Mouse (Mus musculus) liver, embryonic 13.5 days (tissue): ENCODE measurements around the gene Faap20. TPM values are rescaled to one million over a fixed set of nuclear protein-coding genes. Genes with fewer than 3 reads are reported as not detected.
"Not testable (repeated sequence)": the region's sequence is repeated elsewhere in the genome, so short reads cannot be mapped to it uniquely, and the experiment has no call there.

Experiments used
- ATAC-seq: fragments of 200-750 bp; cut with Nextera tagmentation; 2 replicates; pipeline ENCODE4 v1.8.0; 2017; ENCODE audit warnings: low read depth, mild to moderate bottlenecking, moderate number of reproducible peaks, moderate library complexity
- DNase-seq: peaks from one replicate; pipeline ENCODE4 v3.0.0; 2022
- H3K27ac ChIP-seq: fragments of 300-500 bp; sonication (generic); 2 replicates; pipeline ENCODE4 v1.5.1; 2015; ENCODE audit warnings: moderate library complexity, mild to moderate bottlenecking, inconsistent platforms
- H3K27me3 ChIP-seq: fragments of 300-500 bp; sonication (generic); 2 replicates; pipeline ENCODE4 v1.6.1; 2015; ENCODE audit warnings: mild to moderate bottlenecking, inconsistent platforms
- H3K36me3 ChIP-seq: fragments of 300-500 bp; sonication (generic); 2 replicates; pipeline ENCODE4 v1.6.1; 2015; ENCODE audit warnings: mild to moderate bottlenecking, inconsistent platforms
- H3K4me1 ChIP-seq: fragments of 300-500 bp; sonication (generic); replicated peaks from 2 replicates; pipeline ENCODE4 v1.6.1; 2015; ENCODE audit warnings: inconsistent platforms
- H3K4me2 ChIP-seq: fragments of 300-500 bp; sonication (generic); 2 replicates; pipeline ENCODE4 v1.6.1; 2015; ENCODE audit warnings: inconsistent platforms, mild to moderate bottlenecking, moderate library complexity
- H3K4me3 ChIP-seq: fragments of 300-500 bp; sonication (generic); replicated peaks from 2 replicates; pipeline ENCODE4 v1.5.1; 2015; ENCODE audit warnings: mild to moderate bottlenecking, inconsistent platforms
- H3K9ac ChIP-seq: fragments of 300-500 bp; sonication (generic); 2 replicates; pipeline ENCODE4 v1.6.1; 2015; ENCODE audit warnings: mild to moderate bottlenecking, inconsistent platforms
- H3K9me3 ChIP-seq: fragments of 300-500 bp; sonication (generic); replicated peaks from 2 replicates; pipeline ENCODE4 v1.6.1; 2016; ENCODE audit warnings: inconsistent platforms
- WGBS: fragments of 180-500 bp; shearing (Covaris S2); methylation state at CpG from one replicate; pipeline ENCODE4 v1.1.7; 2015; ENCODE audit not compliant: insufficient replicate concordance; 5-methylcytosine and 5-hydroxymethylcytosine counted together
- polyA plus RNA-seq: library from polyadenylated mRNA; unstranded; fragments of >200 nt; fragmentation: Nextera tagmentation; extraction: Ambion mirVana; gene quantifications from 2 replicates; pipeline ENCODE4 v1.2.1, GENCODE M21; 2015

Faap20 gene
- polyA plus RNA-seq, 1 experiment from 2014 or later, result 23.4 TPM

DNA sequence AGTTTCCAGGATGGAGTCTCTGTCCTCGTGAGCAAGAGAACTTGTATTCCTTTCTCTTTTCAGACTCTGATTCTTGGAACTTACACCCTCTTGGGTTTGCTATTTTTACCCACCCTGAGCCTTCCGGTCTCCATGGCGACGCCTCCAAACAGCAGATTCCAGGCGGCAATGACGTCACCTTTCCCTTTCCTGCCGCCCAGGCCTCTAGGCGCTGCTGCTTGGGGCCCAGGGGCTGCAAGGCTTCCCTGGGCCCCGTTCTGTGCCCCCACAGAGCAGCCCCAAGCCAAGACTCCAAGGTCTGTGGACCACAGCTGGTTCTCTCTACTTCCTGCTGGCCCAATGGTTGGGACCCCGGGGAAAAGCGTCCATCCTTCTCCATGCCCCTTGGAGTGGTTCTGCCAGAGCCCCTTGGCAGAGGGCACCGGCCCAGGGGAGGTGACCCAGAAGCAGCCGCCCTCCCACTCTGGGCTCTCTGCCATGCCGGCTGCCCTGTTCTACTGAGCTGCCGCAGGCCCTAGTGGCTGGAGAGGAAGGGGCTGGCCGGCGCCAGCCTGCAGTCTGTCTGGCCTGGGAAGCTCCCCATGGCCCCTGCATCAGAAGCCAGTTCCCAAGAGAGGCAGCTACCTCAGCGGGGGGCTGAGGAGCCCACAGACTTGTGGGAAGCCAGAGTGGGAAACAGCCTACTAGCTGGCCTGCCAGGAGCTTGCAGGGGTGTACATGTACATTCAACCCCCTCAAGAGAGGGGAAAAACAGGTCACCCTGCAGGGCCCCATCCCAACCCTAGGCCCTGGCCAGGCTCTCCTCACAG is 14.1 kb upstream of the Faap20 start:
- Histone ChIP-seq H3K4me3 (0 out of 2 replicates have a peak overlapping the region, but pooled peaks have one; percentile 8), H3K27ac (peak overlapping the region; percentile 87), H3K4me1 (peaks cover 41% of the 10 kb centered on the region), H3K27me3 (no peaks in the 10 kb centered on the region), H3K9ac (peak overlapping the region; percentile 51; the same call in 1 of the 2 replicates), H3K9me3 (no peaks in the 10 kb centered on the region), H3K36me3 (no peaks in the 10 kb centered on the region), H3K4me2 (peak overlapping the region; percentile 35)
- 16% methylated on average over 18 of the region's 18 CpGs for WGBS
- ATAC-seq, result peak; percentile 48
- DNase-seq, result peak; percentile 25

DNA sequence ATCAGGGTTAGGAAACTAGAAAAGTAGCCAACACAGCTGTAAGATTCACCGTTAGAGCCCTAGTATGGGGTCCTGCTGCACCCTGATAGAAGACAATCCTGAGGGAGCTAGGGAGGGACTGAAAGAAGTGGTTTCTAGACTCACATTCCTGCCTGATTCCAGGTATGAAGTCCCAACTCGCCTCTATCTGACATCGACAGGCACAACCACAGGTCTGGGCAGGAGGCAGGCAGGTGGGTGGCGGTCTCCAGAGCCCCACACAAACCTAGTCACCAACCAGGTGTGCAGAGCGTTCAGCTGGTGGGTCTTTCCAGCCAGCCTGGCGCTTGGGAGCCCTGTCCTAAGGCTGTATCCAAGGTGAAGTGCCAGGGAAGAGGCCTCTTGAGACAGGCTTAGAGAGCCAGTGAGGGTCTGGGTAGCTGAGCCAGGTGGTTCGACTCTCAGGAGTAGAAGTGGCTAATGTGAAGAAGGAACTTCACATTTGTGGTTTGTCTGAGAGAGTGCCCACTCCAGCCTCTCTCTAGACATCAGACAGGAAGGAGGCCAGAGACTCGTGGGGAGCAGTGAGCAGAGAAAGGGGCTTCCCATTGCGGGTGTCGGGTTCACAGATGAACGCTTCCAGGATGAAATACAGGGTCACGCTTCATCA is 12.7 kb upstream of the Faap20 start:
- H3K27me3 ChIP-seq, result 0 out of 2 replicates have a peak, but pooled peaks cover 4% of the 10 kb centered on the region
- WGBS, result 50% methylated on average over 12 of the region's 12 CpGs
- no peak overlapping the region for H3K4me3 ChIP-seq
- no peaks in the 10 kb centered on the region for H3K9me3 ChIP-seq
- no peak overlapping the region for H3K4me2 ChIP-seq
- no peak overlapping the region for H3K27ac ChIP-seq
- ATAC-seq, result no peak
- H3K4me1 ChIP-seq, result peaks cover 41% of the 10 kb centered on the region
- no peak for DNase-seq
- H3K9ac ChIP-seq, result no peak overlapping the region
- no peaks in the 10 kb centered on the region for H3K36me3 ChIP-seq

DNA sequence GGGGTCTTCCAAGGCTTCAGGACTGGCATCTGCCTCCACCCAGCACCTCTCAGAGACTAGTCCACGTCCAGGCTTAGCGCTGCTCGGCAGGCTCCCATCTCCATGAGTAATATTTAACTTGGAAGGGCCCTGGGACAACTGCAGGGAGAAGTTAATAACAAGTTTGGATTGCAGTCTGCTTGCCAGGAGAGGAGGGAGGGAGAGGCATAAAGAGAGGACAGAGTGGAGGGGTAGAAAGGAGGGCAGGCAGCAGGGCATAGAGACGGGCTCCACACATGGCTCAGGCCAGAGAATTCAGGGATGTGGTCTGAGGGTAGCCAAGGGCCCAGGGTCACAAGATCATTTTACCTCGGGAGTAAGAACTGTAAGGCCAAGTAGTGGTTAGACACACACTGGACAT is 11.3 kb upstream of the Faap20 start:
- 66% methylated on average over 5 of the region's 5 CpGs for WGBS
- no peaks in the 10 kb centered on the region for H3K9me3 ChIP-seq
- DNase-seq, result no peak
- no peak overlapping the region for H3K4me3 ChIP-seq
- H3K27ac ChIP-seq, result no peak overlapping the region; the same call in 1 of the 2 replicates
- ATAC-seq, result no peak
- peaks cover 41% of the 10 kb centered on the region for H3K4me1 ChIP-seq
- 0 out of 2 replicates have a peak, but pooled peaks cover 4% of the 10 kb centered on the region for H3K27me3 ChIP-seq
- H3K4me2 ChIP-seq, result no peak overlapping the region
- no peaks in the 10 kb centered on the region for H3K36me3 ChIP-seq
- H3K9ac ChIP-seq, result no peak overlapping the region

DNA sequence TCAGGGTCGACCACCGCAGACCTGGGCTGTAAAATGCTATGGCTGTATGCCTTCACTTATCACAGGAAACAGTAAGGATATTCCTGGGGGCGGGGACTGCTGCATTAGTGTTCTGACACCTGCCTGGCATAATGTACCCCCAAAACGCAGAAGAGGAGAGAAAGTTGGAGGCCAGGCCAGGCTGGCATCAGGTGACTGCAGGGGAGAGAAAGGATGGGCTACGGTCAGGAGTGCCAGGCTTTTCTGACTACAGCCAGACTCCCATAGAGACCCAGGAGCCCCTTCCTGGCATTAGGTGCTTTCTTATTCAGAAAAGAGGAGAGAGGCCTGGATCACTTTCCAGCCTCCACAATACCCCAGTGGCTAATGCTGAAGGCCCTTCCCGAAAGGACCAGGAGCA is 10.1 kb upstream of the Faap20 start:
- H3K4me1 ChIP-seq, result peaks cover 31% of the 10 kb centered on the region
- H3K36me3 ChIP-seq, result no peaks in the 10 kb centered on the region
- no peaks in the 10 kb centered on the region for H3K9me3 ChIP-seq
- no peak overlapping the region for H3K4me2 ChIP-seq
- H3K27ac ChIP-seq, result no peak overlapping the region
- DNase-seq (no peak), ATAC-seq (no peak)
- H3K4me3 ChIP-seq, result no peak overlapping the region
- 50% methylated on average over 6 of the region's 6 CpGs for WGBS
- H3K9ac ChIP-seq, result no peak overlapping the region
- 0 out of 2 replicates have a peak, but pooled peaks cover 4% of the 10 kb centered on the region for H3K27me3 ChIP-seq

DNA sequence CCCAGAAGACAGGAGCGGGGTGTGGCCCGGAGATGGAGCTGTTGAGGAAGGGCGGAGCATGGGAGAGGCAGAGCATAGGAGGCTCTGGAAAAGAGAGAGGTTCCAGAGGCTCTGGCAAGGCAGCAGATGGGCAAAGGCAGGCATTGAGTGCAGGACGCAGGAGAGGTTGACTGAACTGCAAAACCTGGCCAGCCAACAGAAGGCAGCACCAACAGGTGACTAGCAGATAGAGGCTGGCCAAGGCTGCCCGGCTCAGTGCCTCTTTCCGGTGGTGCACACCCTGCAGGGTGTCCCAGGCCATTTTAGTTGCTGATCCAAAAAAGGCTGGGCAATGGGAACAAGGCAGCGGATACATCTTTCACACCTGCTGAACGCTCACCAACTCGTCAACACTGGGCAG is 7.8 kb upstream of the Faap20 start:
- DNase-seq (no peak), ATAC-seq (no peak)
- Histone ChIP-seq H3K4me3 (no peak overlapping the region), H3K27me3 (0 out of 2 replicates have a peak, but pooled peaks cover 4% of the 10 kb centered on the region), H3K27ac (no peak overlapping the region), H3K36me3 (no peaks in the 10 kb centered on the region), H3K9me3 (no peaks in the 10 kb centered on the region), H3K9ac (no peak overlapping the region), H3K4me2 (no peak overlapping the region), H3K4me1 (peaks cover 20% of the 10 kb centered on the region)
- 70% methylated on average over 9 of the region's 9 CpGs for WGBS

DNA sequence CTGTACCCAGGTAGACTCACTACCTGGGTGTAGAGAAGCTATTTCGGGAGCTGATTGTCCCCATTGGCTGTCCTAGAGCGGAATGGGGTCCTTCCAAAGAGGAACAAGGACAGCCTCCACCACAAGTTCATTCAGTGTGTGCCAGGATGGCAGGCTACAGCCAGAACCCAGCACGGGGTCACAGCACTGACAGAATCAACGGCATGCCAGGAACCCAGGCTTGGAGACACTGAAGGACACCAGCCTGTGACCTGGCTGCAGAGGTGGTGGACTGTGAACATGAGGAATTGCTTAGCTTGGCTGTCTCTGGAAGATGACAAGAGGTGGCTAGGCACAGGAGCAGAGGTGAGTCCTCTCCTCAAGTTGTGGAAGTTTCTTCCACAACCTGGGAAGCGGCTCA is 7.3 kb upstream of the Faap20 start:
- Histone ChIP-seq H3K27me3 (0 out of 2 replicates have a peak, but pooled peaks cover 4% of the 10 kb centered on the region), H3K9ac (no peak overlapping the region), H3K36me3 (no peaks in the 10 kb centered on the region), H3K4me2 (no peak overlapping the region), H3K4me1 (peaks cover 17% of the 10 kb centered on the region), H3K9me3 (no peaks in the 10 kb centered on the region), H3K27ac (no peak overlapping the region), H3K4me3 (no peak overlapping the region)
- WGBS, result 61% methylated on average over 5 of the region's 5 CpGs
- DNase-seq, result no peak
- ATAC-seq, result no peak

DNA sequence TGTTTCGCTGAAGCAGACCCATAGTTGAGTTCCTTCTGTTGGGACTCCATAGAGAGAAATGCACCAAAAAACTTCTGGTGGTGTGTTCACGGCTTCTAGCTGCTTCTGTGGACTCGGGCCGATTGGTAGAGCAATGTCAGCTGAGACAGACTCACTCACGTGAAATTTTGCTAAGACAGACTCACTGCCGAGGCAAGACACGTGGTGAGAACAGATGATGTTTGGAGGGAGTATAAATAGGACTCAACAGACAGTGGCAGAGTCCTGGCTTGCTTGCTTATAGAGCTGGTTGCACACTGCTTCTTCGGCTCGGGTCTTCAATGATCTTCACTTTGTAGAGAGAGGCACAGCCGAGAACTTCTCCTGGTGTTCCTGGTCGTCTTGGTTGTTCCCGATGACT is 6.4 kb upstream of the Faap20 start:
- no peak overlapping the region for H3K27ac ChIP-seq
- DNase-seq, result no peak
- H3K4me3 ChIP-seq, result no peak overlapping the region
- H3K27me3 ChIP-seq, result 0 out of 2 replicates have a peak, but pooled peaks cover 4% of the 10 kb centered on the region
- H3K4me1 ChIP-seq, result peaks cover 11% of the 10 kb centered on the region
- no peak overlapping the region for H3K9ac ChIP-seq
- no peak for ATAC-seq
- no peak overlapping the region for H3K4me2 ChIP-seq
- 71% methylated on average over 12 of the region's 12 CpGs for WGBS
- H3K36me3 ChIP-seq, result no peaks in the 10 kb centered on the region
- H3K9me3 ChIP-seq, result no peaks in the 10 kb centered on the region

DNA sequence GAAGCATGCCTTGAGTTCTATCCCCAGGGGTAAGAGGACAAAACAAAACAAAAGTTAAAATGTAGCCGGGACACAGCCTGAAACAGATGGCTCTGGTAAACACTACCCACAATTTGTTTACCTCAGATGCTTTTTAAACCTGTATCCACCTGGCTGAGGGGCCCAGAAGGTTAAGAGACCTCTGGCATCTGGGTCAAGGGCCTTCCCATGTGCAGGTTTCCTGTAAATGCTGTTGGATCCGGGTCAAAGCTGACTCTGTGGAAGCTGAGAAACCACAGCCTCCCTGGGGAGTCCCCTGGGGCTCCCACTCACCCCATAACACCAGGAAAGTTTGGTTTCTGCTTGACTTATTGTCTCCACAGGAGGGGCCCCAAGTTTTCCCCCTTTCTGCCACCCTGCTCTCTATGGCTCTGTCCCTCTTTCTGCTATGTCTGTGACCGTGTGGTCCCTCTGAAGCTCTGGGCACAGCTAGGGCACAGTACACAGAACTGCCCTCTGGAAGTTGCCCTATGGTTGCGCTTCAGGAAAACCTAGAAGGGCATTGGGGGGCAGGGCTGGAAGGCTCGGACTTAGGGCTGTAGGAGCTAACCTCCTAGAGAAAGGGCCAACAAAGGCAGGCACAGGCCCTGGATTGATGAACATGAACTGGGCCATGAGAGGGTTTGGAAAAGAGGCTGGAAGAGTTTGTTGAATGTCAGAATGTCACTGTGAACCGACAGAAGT is 3.7 kb upstream of the Faap20 start:
- no peak overlapping the region for H3K9ac ChIP-seq
- no peak overlapping the region for H3K4me3 ChIP-seq
- H3K27ac ChIP-seq, result no peak overlapping the region
- no peaks in the 10 kb centered on the region for H3K9me3 ChIP-seq
- DNase-seq (no peak), ATAC-seq (no peak)
- H3K4me1 ChIP-seq, result peaks cover 33% of the 10 kb centered on the region
- H3K4me2 ChIP-seq, result no peak overlapping the region
- H3K27me3 ChIP-seq, result 0 out of 2 replicates have a peak, but pooled peaks cover 4% of the 10 kb centered on the region
- WGBS, result 52% methylated on average over 6 of the region's 6 CpGs
- H3K36me3 ChIP-seq, result no peaks in the 10 kb centered on the region

DNA sequence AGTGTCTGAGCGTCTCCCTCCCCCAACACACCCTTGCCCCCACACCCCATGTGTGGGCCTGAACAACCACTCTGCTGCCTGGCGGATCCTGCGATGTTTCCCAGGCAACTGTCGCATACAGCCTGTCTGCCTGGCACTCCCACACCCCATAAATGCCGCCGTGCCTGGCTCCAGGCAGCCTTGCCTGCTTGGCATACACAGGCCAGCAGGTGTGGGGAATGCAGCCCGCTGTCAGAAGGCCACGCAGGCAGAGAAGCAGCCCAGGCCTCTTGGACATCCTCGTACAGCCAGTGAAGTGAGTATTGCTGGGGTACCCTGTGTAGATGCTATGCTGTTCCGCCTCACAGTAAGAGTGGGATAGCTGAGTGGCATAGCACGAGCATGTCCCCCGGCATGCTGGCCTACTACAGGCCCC is 2.9 kb upstream of the Faap20 start:
- Histone ChIP-seq H3K27me3 (0 out of 2 replicates have a peak, but pooled peaks cover 2% of the 10 kb centered on the region), H3K9ac (no peak overlapping the region), H3K36me3 (no peaks in the 10 kb centered on the region), H3K4me2 (no peak overlapping the region), H3K4me3 (no peak overlapping the region), H3K9me3 (no peaks in the 10 kb centered on the region), H3K27ac (no peak overlapping the region), H3K4me1 (peaks cover 39% of the 10 kb centered on the region)
- DNase-seq, result no peak
- WGBS, result 75% methylated on average over 12 of the region's 12 CpGs
- ATAC-seq, result no peak

DNA sequence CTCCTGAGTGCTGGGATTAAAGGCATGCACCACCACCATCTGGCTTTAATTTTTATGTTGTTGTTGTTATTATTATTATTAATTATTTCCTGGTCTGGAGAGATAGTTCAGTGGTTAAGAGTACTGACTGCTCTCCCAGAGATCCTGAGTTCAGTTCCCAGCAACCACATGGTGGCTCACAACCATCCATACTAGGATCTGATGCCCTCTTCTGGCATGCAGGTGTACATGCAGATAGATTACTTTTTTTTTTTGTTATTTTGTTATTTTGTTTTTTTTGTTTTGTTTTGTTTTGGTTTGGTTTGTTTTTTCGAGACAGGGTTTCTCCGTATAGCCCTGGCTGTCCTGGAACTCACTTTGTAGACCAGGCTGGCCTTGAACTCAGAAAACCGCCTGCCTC is 1.5 kb upstream of the Faap20 start:
- 77% methylated on average over 3 of the region's 3 CpGs for WGBS
- H3K9ac ChIP-seq, H3K4me2 ChIP-seq, H3K27ac ChIP-seq, ATAC-seq, H3K27me3 ChIP-seq, H3K4me3 ChIP-seq, H3K9me3 ChIP-seq, DNase-seq, H3K36me3 ChIP-seq: not testable (repeated sequence)
- peaks cover 48% of the 10 kb centered on the region for H3K4me1 ChIP-seq

DNA sequence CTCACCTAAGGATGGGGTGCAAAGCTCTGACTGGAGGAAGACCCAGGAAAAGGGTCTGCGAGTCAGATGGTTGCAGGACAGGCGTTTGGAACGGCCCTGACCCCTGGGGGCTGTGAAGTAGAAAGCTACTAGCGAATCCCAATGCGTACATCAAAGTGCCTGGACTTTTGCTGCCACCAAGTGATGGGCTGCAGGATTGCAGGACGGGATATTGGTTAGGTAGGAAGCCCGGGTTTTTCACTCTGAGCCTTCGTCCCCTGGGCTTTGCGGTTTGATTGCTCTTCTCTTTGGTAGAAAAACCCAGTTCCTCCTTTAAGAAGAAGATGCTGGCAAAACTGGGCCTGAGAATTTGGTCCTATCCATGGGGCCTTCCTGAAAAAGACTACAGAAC is 350 bp upstream of the Faap20 start:
- peak; percentile 61 for ATAC-seq

More for the DNA sequence above, 350 bp upstream of the Faap20 start:
- H3K4me1 ChIP-seq, result peaks cover 48% of the 10 kb centered on the region
- no peaks in the 10 kb centered on the region for H3K36me3 ChIP-seq
- peak overlapping the region; percentile 69 for H3K4me3 ChIP-seq
- H3K4me2 ChIP-seq, result peak overlapping the region; percentile 93
- H3K9ac ChIP-seq, result peak overlapping the region; percentile 78
- 1% methylated on average over 9 of the region's 9 CpGs for WGBS
- DNase-seq, result peak; percentile 76
- no peaks in the 10 kb centered on the region for H3K27me3 ChIP-seq
- peak overlapping the region; percentile 84 for H3K27ac ChIP-seq
- no peaks in the 10 kb centered on the region for H3K9me3 ChIP-seq
